Mouse (Mus musculus) stomach, postnatal 0 days (tissue): ENCODE results near the gene Alx3. TPM values are rescaled to one million over a fixed set of nuclear protein-coding genes. Genes with fewer than 3 reads are reported as not detected.
A peak's percentile ranks its signal among the peaks of the same experiment; 100 is the strongest.

Experiments
- ATAC-seq: fragments of 200-750 bp; cut with Nextera tagmentation; 2 replicates; pipeline ENCODE4 v1.8.0; 2017; ENCODE audit not compliant: low FRiP score, low TSS enrichment
- DNase-seq: peaks from one replicate; pipeline ENCODE4 v3.0.0-alpha.2; 2016; ENCODE audit warnings: low spot score
- H3K27ac ChIP-seq: fragments of 300-500 bp; sonication (generic); replicated peaks from 2 replicates; pipeline ENCODE4 v1.5.1; 2014; ENCODE audit warnings: mild to moderate bottlenecking, control low read depth
- H3K27me3 ChIP-seq: fragments of 300-500 bp; sonication (generic); 2 replicates; pipeline ENCODE4 v1.6.1; 2014; ENCODE audit warnings: low read length; ENCODE audit not compliant: control insufficient read depth, insufficient read depth
- H3K36me3 ChIP-seq: fragments of 300-500 bp; sonication (generic); 2 replicates; pipeline ENCODE4 v1.6.1; 2014; ENCODE audit warnings: low read length, mixed read lengths; ENCODE audit not compliant: control insufficient read depth, insufficient read depth
- H3K4me1 ChIP-seq: fragments of 300-500 bp; sonication (generic); replicated peaks from 2 replicates; pipeline ENCODE4 v1.6.1; 2014; ENCODE audit warnings: antibody characterized with exemption; ENCODE audit not compliant: control insufficient read depth, insufficient read depth
- H3K4me2 ChIP-seq: fragments of 300-500 bp; sonication (generic); replicated peaks from 2 replicates; pipeline ENCODE4 v1.6.1; 2014; ENCODE audit warnings: low read depth, mild to moderate bottlenecking, control low read depth, moderate library complexity
- H3K4me3 ChIP-seq: fragments of 300-500 bp; sonication (generic); 2 replicates; pipeline ENCODE4 v1.5.1; 2014; ENCODE audit warnings: low read depth, low read length, control low read depth
- H3K9ac ChIP-seq: fragments of 300-500 bp; sonication (generic); 2 replicates; pipeline ENCODE4 v1.6.1; 2014; ENCODE audit warnings: mild to moderate bottlenecking, low read length, control low read depth, mixed read lengths
- H3K9me3 ChIP-seq: fragments of 300-500 bp; sonication (generic); 2 replicates; pipeline ENCODE4 v1.6.1; 2016; ENCODE audit warnings: low read length; ENCODE audit not compliant: control insufficient read depth
- CTCF ChIP-seq: IDR thresholded peaks from 2 replicates; pipeline ENCODE4 v1.5.1; 2016; ENCODE audit warnings: antibody characterized with exemption, low read depth, mild to moderate bottlenecking, moderate library complexity
- EP300 ChIP-seq: optimal IDR thresholded peaks from 2 replicates; pipeline ENCODE3; 2016; ENCODE audit warnings: antibody characterized with exemption
- WGBS: fragments of 180-500 bp; shearing (Covaris S2); extraction: QIAGEN DNeasy Blood & Tissue Kit; methylation state at CpG from one replicate; pipeline ENCODE4 v1.1.7; 2014; 5-methylcytosine and 5-hydroxymethylcytosine counted together
- polyA plus RNA-seq: library from polyadenylated mRNA; unstranded; fragments of >200 nt; fragmentation: Nextera tagmentation; extraction: Ambion mirVana; gene quantifications from 2 replicates; pipeline ENCODE4 v1.2.1, GENCODE M21; 2015

Alx3 gene
- not detected in 2 replicates for polyA plus RNA-seq

DNA sequence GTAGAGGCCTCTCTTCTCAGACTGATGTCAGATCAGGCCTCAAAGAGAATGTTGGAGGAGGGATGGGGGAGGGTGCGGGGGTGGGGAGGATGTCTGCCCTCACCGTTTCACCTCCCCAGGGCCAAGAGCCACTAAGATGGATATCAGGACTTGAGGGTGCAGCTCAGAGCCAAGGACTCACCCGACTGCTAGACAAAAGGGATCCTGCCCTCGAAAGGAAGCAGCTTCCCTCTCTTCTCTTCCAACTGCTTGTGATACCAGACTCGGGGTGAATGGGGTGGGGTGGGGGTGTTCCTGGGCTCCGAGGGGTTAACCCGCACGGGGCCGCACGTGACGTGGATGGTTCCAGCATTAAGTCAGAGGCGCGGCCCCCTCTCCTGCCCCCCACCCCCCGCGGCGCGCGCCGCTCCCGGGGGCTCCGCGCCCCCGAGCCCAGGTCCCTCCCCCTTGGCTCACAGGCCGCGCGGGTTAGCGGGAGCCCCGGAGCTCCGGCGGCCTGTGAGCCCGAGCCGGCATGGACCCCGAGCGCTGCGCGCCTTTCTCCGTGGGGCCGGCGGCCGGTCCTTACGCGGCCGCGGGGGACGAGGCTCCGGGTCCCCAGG, at the start of gene Alx3:
Gene Alx3, plus strand, starts transcription at position 370 of the 602 bp plus-strand sequence.
- Histone ChIP-seq H3K9me3 (no peaks in the 10 kb centered on the region), H3K9ac (no peak within 1 kb of the TSS), H3K27ac (no peak within 1 kb of the TSS), H3K36me3 (no peaks in the 10 kb centered on the region), H3K4me2 (peak within 1 kb of the TSS; percentile 46), H3K27me3 (peaks cover 21% of the 10 kb centered on the region), H3K4me3 (peak within 1 kb of the TSS; percentile 31), H3K4me1 (no peaks in the 10 kb centered on the region)
- WGBS = 4% methylated on average over 26 of the region's 46 CpGs
- TF ChIP-seq EP300 (no peak), CTCF (no peak)
- DNase-seq (no peak), ATAC-seq (no peak)

DNA sequence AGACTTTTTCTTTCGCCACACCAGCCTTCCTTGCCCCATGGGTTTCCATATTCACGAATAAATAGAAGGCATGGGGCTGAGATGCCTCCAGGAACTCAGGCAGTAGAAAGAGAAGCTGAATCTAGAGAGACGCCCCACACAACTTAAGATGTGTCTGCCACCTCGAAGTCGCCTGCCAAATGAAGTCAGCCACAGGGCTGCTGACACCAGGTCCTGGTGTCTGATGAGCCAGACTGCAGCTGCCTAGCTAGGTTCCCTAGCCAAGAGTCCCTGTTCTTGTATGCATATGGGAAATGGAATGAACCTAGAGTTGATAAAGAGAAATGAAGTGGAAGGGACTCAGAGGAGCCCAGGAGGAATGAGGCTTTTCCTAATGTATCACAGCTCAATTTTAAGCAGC, 49.6 kb upstream of the Alx3 start:
- no peak overlapping the region for H3K4me3 ChIP-seq
- no peaks in the 10 kb centered on the region for H3K9me3 ChIP-seq
- H3K27me3 ChIP-seq = no peaks in the 10 kb centered on the region
- H3K27ac ChIP-seq = no peak overlapping the region
- H3K4me1 ChIP-seq = no peaks in the 10 kb centered on the region
- H3K9ac ChIP-seq = no peak overlapping the region
- ATAC-seq (no peak), DNase-seq (no peak)
- WGBS = 69% methylated on average over 5 of the region's 5 CpGs
- no peak for TF ChIP-seq EP300
- TF ChIP-seq CTCF = no peak
- no peaks in the 10 kb centered on the region for H3K36me3 ChIP-seq
- no peak overlapping the region for H3K4me2 ChIP-seq

DNA sequence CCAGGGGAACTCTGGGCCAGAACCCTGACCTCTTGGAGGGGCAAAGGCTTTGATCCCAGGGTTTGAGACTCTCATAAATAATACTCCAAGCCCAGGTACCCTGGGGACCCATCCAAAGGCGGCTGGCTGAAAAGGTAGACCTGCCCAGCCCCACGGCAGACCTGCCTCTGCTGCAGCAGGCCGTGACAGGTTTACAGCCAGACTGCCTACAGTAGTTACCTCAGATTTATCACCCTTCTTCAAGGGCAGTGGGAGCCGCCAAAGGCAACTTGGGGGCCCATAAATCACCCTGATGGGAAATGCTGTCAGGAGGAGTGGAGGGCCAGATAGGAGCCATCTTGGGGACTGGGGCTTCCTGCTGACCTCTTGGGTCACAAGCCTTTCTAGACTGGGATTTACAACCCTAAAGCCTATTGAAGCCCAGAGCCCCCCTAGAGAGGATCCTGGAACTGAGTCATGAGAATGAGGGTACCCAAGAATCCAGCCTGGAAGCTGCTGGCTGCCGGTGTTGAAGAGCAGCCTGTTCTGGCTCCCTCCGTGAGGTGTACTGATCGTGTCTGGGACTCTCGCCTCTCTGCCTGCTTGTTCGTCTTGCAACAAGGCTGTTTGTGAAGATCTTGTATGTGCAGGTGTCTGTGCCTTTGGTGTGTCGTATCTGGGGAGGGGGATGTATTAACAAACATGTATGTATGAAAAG, 49.0 kb upstream of the Alx3 start:
- Histone ChIP-seq H3K9me3 (no peaks in the 10 kb centered on the region), H3K4me2 (no peak overlapping the region), H3K27ac (no peak overlapping the region), H3K36me3 (no peaks in the 10 kb centered on the region), H3K9ac (no peak overlapping the region), H3K4me3 (no peak overlapping the region), H3K4me1 (no peaks in the 10 kb centered on the region), H3K27me3 (no peaks in the 10 kb centered on the region)
- DNase-seq (no peak), ATAC-seq (no peak)
- TF ChIP-seq CTCF (no peak), EP300 (no peak)
- 61% methylated on average over 10 of the region's 10 CpGs for WGBS

DNA sequence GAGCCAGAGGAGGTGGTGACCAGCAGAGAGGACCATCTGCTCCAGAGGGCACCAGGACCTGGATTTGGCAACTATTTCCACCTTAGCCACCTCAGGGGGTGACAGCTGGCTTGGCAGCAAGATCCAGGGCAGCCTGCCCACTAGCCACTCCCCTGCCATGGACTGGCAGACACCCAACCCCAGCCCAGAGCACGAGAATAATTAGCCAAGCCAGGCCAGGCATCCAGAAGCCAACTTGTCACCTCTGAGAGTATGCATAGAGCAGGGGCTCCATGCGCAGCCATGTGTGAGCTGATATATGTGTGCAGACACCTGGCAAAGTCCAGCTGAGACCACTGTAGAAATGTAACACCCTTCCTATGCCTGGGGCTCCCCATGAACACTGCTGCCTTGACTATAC, 47.9 kb upstream of the Alx3 start:
- Histone ChIP-seq H3K27me3 (no peaks in the 10 kb centered on the region), H3K4me3 (no peak overlapping the region), H3K27ac (no peak overlapping the region), H3K9ac (no peak overlapping the region), H3K9me3 (no peaks in the 10 kb centered on the region), H3K4me2 (no peak overlapping the region), H3K36me3 (no peaks in the 10 kb centered on the region), H3K4me1 (no peaks in the 10 kb centered on the region)
- no peak for TF ChIP-seq CTCF
- no peak for TF ChIP-seq EP300
- DNase-seq (peak; percentile 20), ATAC-seq (no peak)
- 53% methylated on average over 2 of the region's 2 CpGs for WGBS

DNA sequence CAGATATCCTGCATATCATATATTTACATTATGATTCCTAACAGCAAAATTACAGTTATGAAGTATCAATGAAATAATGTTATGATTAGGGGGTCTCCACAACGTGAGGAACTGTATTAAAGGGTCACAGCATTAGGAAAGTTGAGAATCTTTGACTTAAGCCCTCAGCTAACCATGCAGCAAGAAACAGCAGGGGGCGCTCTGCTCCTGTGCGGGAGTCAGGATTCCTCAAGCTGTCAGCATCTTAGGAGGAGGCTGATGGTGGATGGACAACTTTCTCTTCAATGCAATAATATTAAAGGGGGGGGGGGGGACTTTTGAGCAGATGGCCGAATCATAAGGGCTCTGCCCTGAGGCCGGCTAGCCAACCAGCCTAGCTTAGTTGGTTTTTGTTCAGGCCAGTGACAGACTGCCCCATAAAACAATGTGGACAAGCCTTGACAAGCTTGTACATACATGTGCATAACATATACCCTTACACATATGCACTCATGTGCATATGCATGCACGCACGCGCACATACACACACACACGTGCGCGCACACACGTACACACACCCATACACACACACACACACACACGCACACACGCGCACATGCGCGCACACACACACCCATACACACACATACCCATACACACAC, 44.3 kb upstream of the Alx3 start:
- DNase-seq = peak; percentile 74
- no peak for TF ChIP-seq EP300
- TF ChIP-seq CTCF = peak; percentile 80
- no peak overlapping the region for H3K27ac ChIP-seq
- H3K9me3 ChIP-seq = no peaks in the 10 kb centered on the region
- H3K4me1 ChIP-seq = no peaks in the 10 kb centered on the region
- no peaks in the 10 kb centered on the region for H3K36me3 ChIP-seq
- no peak overlapping the region for H3K4me2 ChIP-seq
- no peak overlapping the region for H3K4me3 ChIP-seq
- H3K9ac ChIP-seq = no peak overlapping the region
- 72% methylated on average over 17 of the region's 17 CpGs for WGBS
- no peak for ATAC-seq
- H3K27me3 ChIP-seq = no peaks in the 10 kb centered on the region

DNA sequence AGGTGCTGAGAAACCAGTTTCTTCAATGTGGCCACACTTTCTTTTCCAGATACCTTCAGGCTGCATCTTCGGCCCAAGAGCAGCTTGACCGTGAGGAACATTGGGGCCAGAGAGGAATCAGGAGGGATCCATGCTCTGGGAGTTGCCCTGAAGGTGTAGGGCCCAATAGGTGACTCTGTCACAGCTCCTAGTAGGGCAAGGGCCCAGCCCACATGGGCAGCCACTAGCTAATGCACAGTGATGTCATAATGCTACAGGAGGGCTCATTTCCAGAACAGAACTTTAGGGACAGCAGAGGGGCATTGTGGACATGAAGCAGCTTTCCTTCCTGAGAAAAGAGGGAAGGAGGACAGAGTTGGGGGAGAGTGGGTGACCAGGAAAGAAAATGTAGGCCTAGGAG, 40.0 kb upstream of the Alx3 start, which contains the start of gene Ubl4b:
Gene Ubl4b, minus strand, starts transcription at position 232 of the 400 bp plus-strand sequence.
- Histone ChIP-seq H3K9me3 (no peaks in the 10 kb centered on the region), H3K4me2 (no peak within 1 kb of the TSS), H3K36me3 (no peaks in the 10 kb centered on the region), H3K27me3 (no peaks in the 10 kb centered on the region), H3K9ac (no peak within 1 kb of the TSS), H3K4me1 (no peaks in the 10 kb centered on the region), H3K4me3 (no peak within 1 kb of the TSS), H3K27ac (no peak within 1 kb of the TSS)
- ATAC-seq (no peak), DNase-seq (no peak)
- 81% methylated on average over 2 of the region's 2 CpGs for WGBS
- TF ChIP-seq CTCF (no peak), EP300 (no peak)
